Mouse (Mus musculus) stomach, postnatal 0 days (tissue): Measurements from ENCODE around the gene Samhd1.

Experiments used
- CTCF ChIP-seq: IDR thresholded peaks from 2 replicates; pipeline ENCODE4 v1.5.1; 2016; ENCODE audit warnings: antibody characterized with exemption, low read depth, mild to moderate bottlenecking, moderate library complexity
- EP300 ChIP-seq: optimal IDR thresholded peaks from 2 replicates; pipeline ENCODE3; 2016; ENCODE audit warnings: antibody characterized with exemption

DNA sequence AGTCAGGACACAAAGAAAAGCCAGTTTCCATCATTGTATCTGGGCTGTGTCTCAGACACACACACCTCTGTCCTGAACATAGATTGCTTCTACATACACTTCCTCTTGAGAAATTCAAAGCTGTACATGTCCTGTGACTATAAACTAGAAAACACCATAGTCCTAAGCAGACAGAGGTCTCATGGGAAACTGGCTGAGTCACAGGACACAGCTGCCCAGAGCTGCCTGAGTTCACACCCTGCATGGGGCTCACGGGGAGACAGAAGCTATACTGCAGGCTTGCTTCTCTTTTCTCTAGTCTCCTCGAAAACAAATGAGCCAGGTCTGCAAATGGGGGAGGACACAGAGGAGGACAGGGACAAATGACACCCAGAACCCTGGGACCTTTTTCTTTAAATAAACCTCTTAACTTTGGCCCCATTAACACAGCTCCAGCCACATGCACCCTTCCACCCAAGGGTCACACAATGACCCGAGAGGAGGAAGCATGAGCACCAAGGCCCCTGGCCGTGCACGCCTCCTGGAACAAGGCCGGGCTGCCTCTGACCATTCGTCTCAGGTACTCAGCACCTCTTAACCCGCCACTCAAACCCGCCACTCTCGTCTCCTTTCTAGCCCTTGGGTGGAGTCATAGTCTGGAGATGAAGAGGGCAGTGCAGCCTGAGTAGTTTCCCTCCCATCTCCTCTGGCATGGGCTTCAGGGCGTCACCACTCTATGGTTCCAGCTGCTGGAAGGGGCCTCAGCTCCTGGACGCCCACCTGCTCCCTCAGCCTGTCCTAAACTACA is 35.3 kb downstream of the Samhd1 start:
- no peak for TF ChIP-seq EP300
- TF ChIP-seq CTCF: no peak
